Mouse (Mus musculus) spleen, adult 2 months (tissue): Measurements from ENCODE around the gene Klhl25.

Experiments used
- CTCF ChIP-seq: fragments of 200-500 bp; IDR thresholded peaks from 2 replicates; pipeline ENCODE4 v1.5.1; 2011; ENCODE audit warnings: mild to moderate bottlenecking, inconsistent platforms; ENCODE audit not compliant: insufficient read depth, insufficient read length, insufficient replicate concordance; ENCODE audit errors: extremely low read depth
- POLR2A ChIP-seq: fragments of 200-500 bp; IDR thresholded peaks from 2 replicates; pipeline ENCODE4 v1.6.1; 2011; ENCODE audit warnings: low read depth, low read length, inconsistent platforms

DNA sequence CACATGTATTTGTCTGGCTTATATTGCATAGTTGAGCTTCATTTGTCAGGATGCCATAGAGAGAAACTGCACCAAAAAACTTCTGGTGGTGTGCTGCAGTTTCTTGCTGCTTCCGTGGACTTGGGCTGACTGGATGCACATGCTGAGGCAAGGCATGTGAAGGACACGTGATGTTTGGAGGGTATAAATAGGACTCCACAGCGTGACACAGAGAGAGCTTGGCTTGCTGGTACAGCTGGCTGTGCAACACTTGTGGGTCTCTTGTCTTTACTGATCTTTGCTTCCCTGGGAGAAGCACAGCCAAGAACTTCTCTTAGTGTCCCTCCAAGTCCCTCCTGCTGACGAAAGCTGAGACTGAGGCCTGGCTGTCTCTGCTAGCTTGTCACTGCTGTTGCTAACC, 69.6 kb downstream of the Klhl25 start:
- no peak for TF ChIP-seq CTCF
- no peak for TF ChIP-seq POLR2A
